Mouse (Mus musculus) right cerebral cortex, adult 2 months (tissue): ENCODE results near the gene Emb.
A peak's percentile ranks its signal among the peaks of the same experiment; 100 is the strongest.

Experiments
- DNase-seq, 2 experiments: peaks; one replicate each; pipeline ENCODE4 v3.0.0; 2021 to 2022; ENCODE audit warnings: low spot score in 2 of 2

Gene Emb

DNA sequence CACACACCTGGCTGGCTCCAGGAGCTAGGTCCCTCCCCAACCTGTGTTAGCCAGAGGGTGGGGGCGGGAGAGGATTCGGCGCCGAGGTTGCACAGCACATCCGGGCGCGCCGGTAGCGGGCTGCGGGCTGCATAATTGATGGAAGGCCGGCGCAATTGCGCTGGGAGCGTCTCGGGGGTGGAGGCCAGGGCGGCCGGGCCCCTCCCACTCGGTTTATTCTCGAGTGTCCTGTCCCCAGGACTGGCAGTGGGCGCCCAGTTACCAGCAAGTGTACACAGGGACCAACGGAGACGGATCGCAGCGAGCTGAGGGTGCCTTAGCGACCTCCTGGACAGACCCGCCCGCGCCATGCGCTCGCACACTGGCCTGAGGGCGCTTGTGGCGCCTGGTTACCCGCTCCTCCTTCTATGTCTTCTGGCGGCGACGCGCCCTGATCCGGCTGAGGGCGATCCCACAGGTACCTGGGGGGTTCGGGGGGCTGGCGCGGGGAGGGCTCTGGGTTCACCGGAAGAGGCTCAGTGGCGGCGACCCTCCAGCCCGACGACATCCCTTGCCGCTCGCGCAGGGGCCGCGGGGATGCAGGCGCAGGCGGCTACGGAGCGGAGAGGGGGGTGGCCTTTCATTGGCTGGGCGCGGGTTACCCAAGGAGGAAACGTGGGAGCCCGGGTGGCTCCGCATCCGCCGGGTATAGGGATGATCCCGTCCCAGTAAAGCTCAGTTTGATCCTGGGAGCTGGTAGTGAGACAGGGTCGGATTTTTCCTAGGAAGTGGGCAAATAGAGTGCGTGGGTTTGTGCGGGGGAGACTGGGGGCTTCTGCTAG lies 12.4 kb downstream of the Emb start, which contains the start of gene Gm17509:
TSS of gene Gm17509 (minus strand) at position 575 of the 821 bp plus-strand sequence.
- peak; percentile 59 to 68 for DNase-seq

DNA sequence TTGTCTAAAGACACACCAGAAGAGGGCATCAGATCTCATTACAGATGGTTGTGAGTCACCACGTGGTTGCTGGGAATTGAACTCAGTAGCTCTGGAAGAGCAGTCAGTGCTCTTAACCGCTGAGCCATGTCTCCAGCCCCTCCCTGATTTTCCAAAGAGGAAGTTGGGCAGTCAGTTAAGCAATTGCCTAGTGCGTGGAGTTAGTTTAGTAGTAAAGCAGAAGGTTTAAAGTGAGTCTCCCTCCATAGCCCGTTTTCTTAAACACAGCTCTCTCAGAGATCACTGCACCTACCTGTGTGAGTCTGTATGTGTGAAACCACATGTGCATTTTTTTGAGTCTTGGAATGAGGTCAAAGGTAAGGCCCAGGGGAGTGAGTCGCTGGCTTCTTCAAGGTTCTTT lies 14.8 kb downstream of the Emb start:
- no peak for DNase-seq

DNA sequence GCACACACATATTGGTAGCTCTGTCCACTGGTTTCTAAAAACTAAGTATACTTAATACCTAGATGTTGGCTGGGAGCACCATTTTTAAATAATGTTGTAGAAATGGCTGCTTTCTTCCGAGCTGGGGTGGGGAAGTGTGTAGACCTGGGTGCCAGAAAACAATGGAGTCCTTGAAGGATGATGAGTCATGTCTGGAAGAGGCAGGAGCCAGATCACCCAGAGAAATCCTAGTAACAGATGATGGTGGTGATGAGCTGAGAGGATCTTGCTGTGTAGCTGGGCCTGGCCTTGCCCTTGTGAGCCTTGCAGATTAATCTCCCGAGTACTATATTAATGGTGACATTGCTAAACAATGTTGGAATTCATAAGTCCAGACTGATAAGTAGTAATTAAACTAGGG lies 16.6 kb downstream of the Emb start:
- DNase-seq = no peak

DNA sequence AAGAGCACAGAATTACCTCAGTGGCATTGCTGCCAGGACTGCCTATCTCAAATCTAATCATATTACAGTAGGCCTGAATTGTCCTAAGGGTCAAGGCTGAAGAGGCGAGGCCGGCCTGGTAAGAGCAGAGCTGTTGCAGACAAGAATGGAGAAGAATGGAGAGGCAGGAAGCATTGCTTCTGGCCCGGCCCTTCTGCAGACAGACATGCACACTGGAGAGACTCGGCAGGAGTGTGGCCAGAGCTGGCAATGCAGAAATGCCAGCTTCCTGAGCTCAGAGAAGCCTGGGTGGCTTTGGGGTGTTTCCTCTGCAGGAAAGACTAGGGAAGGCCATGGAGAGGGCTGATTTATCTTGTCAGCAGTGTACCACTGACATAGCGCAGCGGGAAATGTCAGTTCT lies 17.2 kb downstream of the Emb start:
- no peak for DNase-seq

DNA sequence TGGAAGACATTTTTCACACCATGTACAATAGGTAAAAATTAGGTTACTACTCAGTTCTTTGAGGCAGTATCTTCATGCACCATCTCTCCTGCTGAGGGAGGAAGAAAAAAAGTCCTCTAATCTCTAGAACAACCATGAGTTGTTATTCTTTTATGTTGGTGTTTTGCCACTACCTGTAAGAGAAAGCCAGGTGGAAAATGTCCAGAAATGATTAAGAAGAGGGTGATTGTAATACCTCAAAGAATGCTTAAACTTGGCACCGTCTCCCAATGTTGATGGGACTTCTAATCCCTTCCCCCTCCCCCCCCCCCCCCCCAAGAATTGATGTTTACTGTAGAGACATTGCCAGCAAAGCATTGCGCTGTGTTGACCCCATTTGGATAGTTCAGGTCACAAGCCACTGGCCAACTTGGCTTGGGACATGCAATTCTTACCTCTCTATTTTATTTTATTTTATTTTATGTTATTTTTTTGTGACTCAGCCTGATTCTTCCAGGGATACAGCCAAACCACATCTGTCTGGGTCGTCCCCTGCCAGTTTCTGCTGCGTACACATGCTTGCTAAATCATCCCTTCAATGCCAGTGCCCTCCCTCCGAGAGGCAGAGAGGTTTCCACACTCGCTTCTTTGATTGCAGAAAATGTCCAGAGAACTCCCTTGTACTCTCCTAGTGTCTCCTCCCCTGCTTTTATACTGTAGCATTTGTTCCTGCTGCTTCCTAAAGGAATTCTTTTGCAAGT lies 22.2 kb downstream of the Emb start:
- DNase-seq = no peak

DNA sequence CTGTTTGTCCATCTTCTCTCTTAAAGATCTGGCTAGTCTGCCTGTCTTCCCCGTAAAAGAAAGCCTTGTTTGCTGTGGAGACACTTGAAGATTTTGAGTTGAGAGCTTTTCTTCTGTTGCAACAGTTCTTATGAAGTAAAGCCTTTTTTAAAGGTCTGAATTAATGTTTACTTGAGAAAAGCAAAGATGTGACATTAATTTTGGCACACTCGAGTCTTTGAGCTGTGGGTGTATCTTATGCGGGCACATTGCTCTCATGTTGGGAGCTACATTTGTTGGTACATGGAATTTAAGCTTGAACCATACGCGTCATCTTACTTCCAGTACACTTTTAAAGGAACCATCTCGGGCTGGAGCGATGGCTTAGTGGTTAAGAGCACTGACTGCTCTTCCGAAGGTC lies 25.5 kb downstream of the Emb start:
- no peak for DNase-seq

DNA sequence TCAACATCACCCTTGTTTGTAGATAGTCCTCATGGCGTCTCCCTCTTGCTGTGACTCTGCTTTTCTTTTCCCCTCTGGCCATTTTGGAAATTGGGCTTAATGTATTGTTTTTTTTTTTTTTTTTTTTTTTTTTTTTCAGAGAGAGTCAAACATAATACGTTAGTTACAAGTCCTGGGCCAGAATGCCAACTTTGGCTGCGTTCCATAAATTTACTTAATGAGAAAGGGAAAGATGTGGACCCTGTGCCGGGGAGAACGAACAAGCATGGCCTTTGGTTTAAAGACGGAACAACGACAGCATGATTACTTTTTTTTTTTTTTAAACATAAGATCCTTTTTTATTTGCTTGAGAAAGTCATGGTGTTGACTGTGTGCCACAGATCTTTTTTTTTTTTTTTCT lies 26.1 kb downstream of the Emb start:
- DNase-seq = no peak

DNA sequence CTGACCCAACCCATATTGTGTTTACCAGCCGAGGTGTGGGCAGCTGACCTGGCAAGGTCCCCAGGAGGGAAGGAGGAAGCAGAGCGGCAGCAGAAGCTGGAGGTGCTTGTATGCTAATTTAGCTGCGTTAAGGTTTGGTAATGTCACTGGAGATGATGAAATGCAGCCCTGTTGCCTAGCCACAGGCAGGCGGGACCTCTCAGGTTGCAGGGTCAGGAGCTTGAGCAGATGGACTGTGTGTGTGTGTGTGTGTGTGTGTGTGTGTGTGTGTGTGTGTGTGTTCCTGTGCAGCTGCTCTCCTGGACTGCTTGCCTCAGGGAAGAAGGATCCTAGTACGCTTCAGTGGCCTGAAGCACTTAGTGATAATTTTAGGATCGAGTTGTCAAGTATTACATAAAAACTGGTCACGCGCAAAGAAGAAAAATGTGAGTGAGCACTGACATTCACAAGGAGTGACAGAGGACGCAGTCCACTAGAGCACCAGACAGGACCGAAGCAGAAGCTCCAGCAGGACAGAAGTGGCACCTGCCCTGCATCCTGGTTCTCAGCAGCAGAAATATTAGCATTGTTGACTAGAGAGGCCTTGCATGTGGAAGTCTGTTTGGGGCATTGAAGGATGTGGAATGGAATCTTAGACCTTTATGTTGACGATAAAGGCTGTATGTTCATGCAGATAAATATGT lies 27.3 kb downstream of the Emb start:
- DNase-seq = no peak

DNA sequence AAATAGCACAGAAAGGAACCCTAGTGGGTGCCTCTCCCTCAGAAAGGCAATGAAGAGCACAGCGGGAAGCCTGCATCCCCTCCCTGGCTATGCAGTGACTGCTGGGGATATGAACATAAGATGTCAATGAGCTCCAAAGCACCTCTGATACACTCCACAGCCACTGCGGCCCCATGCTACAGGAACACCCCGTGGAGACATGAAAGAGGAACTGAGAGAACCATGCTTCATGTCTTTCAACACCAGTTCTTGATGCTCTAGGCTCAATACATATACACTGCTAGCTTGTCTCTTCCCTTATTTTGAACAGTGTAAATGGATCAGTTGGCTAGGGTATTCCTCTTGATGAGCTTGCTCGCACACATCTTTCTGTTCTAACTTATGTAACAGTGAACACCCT lies 28.8 kb downstream of the Emb start:
- DNase-seq = no peak

DNA sequence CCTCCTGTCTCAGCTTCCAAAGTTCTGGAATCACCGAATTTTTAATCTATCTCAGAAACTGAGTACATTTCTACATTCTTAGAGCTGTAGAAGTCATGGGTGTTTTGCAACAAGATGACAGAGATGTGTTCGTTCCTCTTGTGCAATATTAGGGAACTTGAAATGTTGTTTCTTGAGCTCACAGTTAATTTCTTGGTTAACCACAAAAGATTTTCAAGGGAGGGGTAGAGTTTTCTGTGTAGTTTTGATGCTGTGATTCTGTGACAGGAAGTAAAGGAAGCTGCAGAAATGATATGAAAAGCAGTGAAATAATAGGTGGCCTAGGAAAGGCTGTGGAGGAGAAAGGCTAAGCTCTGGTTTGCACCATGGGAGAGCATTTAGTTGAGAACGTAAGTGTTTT lies 33.7 kb downstream of the Emb start:
- no peak for DNase-seq

DNA sequence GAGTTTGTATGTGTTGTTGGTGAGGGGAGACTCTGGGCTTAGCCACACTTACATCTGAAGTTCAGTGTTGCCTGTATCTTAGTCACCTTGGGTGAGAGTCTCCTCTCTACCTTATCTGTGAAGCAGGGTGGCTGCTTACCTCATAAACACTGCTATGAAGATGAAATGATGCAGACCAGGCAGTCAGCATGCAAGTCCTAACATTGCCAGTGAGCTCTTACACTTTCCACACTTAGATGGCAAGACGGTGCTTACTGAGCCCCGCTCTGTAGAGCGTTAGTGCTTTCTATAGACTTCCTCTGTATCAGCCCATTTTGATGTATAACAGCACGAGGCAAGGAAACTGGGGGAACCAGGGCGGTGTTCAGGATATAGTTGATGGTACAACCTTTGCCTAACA lies 34.3 kb downstream of the Emb start:
- no peak for DNase-seq

DNA sequence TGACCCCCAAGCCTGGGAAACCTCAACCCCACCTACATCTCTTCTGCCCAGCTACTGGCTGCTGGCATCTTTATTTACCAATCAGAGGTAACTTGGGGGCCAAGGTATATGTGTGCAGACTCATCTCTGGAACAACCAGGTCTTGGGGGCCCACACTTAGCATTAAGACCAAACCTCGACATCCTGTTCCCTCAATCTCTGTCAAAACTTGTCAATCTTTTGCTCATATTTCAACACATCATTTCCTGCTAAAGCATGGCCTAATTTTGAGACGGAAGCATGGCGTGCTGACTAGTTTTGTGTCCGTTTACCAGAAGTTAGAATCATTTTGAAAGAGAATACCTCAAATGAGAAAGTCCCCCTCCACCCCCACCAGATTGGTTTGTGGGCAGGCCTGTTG lies 52.4 kb downstream of the Emb start:
- no peak for DNase-seq

DNA sequence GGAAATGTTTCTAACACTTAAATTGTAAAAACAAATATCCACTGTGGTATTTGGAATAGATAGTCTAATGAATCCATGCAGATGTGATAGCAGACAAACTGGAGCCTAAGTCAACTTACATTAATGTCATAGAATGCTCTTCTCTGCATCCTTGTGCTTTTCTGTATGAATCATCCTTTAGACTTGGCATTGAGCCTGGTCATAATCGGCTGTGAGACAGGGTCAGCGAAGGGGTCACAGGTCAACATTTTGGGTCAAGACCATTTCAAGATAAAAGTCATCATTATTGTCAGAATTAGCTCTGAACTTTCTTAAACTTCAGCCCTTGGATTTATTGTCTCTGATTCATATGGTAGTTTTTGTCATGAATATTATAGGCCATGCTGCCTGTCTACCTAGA lies 57.8 kb downstream of the Emb start:
- DNase-seq = no peak

DNA sequence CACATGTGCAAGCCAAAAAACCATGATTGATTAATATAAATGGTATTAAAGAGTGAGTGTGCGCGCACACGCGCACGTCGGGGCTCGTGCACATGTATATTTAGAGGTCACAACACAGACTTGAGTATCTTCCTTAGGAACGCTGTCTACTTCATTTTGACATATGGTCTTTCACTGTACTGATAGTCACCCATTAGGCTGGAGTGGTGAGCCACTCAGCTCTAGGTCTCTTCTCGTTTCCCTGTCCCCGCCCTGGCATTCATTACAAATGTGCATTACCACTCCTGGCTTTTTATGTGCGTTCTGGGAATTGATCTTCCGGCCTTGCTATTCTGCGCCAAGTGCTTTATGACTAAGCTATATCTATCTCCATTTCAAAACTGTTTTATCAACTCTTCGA lies 59.6 kb downstream of the Emb start:
- no peak for DNase-seq

DNA sequence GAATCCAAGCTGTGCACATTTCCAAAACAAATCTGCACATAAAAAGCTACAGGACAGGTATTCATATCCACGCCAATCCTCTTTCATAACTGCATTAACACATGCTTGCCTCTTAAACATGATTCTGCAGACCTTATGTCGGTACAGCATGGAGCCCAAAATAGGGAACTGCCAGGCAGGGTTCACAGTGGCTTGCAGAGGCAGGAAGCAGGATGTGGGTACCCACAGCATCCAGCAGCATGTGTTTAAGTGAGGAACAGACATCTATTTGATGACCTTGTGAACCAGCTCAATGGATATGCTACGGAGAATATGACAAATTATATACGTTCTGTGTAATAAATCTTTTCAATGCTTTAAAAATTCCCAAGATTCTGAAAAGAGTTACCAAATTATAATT lies 75.7 kb downstream of the Emb start:
- no peak for DNase-seq

DNA sequence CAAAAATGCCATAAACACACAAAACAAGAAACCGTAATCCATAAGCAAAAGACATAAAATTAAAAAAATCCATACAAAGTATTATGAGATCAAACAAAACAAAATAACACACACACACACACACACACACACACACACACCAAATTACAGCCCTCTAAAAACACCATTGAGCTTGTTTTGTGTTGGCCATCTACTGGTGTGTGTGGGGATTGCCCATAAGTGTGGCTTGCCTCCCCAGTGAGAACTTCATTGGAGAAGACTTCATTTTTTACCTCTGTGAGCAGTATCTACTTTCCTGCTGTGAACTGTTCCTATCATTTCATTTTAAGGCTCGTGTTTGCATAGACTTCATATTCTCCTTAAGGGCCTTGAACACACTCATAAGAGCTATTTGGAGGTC lies 78.6 kb downstream of the Emb start:
- no peak for DNase-seq

DNA sequence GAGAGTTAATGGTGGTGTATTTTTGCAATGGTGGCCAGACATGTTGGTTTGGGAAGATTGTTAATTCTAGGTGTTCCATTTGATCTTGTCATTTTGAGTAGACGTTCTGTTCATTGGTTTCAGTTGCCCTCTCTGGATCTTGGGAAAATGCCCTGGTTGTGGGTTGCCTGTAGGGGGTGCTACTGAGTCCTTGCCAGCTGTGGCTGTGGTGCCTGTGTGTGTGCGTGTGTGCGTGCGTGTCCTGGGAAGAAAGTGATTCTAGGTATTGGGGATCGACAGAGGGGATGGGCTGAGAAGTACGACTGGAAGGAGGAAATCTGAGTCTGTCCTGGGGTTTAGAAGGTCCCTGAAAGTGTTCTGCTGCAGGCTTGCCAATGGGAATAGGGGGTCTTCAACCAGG lies 79.1 kb downstream of the Emb start:
- no peak for DNase-seq

DNA sequence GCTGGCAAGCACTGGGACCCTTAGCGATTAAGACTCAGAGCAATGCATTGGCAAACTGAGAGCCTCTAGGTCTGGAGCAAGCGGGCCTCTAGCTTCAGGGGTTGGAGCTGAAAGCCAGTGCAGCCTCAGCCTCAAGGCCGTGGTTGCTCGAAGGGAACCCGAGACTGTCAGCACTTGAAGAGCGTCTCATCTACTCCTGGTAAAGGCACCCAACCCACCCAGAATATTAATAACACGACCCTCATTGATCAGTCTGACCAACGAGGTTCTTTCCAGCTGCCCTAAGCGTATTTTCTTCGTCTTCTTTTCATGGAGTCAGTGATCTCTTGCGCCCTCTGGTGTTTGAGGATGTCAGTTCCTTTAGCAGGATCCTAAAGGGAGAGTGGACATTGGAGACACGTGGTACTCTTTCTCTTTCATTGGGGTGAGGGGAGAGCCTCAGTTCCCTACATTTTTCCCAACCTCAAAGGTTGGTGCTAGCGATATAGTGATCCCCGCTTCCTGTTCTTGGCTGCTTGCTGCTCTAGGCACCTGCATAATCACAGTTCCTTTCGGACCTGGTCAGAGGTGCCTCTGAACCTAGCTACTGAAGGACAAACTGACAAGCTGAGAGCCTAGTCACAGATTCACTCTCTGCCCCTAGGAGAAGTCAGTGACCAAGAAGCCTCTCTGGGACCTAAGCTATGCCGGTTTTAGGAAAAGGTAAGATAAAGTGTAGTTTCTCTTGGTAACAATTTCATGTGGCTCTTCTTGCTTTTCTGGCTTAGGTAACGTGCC lies 81.3 kb downstream of the Emb start:
- peak; percentile 80 to 81 for DNase-seq

DNA sequence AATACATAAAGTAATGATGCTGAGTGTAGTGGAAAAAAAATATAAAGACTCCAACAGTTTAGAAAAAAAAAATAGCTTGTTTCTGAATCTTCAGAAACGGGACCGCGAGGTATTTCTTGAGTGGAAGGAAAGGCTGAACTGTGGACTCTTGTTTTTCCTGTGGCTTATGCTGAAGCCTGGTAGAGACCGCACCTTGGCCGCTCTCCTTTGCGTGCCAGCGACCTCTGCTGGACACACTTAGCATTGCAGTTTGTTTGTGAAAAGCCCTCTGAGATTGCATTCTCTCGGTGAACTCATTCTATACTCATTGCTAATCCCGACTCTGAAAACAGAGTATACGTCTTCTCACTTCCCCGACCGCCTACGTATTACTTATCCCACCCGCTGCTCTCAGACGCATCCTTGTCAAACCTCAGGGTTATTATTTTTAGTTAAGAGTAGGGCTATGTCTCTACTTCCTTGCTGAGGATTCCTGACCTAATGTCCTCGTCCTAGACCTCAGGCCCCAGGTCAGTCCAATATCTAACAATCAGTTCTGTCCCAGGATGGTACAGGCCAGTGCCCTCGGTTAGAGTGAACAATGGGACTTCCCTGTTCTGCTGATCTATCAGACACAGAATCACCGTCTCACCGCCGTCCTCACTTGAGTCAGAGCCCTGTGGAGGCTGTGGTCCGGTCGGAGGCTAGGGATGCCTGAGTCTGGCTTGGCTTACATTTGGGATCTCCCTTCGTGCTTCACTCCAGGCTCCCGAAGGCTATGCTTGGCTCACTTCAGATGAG lies 103.3 kb downstream of the Emb start:
- peak; percentile 86 to 94 for DNase-seq
